In the genomic region with DNA sequence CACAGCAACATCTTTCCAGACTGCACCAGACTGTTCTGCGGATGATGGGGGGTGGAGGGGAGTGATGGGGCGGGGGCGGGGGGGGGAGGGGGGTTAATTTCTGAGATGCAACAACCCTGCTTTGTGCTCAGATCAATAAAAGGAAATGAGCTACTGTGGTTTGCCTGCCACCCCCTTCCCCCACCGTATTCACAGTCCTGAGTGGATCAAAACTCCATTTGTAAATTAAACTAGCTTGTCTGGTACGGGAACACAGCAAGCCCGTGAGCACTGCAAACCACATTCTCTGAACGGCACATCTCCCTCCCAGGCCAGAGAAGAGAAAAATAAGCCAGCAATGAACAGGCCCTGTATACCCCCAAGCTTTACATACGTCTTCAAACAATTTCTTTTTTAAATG, we compare ENCODE assay signal across 16 mouse cellular contexts.
"Had no signal": no experiment of that assay in that cellular context is flagged by ENCODE, and none has a peak within 500 bp of the region (broad histone marks: within the 10 kb centered on the region; RNA-seq: fewer than 3 reads in every experiment).

No protein-coding gene starts in this region.

- ATAC-seq: liver, postnatal 0 days; midbrain, embryonic 13.5 days had no signal

- H3K4me3 ChIP-seq: limb, embryonic 12.5 days; liver, embryonic 13.5 days; lung, embryonic 15.5 days; megakaryocyte, embryonic 14.5 days; midbrain, embryonic 13.5 days; neural tube, embryonic 12.5 days had no signal

- H3K36me3 ChIP-seq: limb, embryonic 12.5 days; liver, embryonic 13.5 days; lung, embryonic 15.5 days; midbrain, embryonic 13.5 days; neural tube, embryonic 12.5 days had no signal

- H3K27ac ChIP-seq: limb, embryonic 12.5 days; liver, embryonic 13.5 days; lung, embryonic 15.5 days; macrophage; midbrain, embryonic 13.5 days; neural tube, embryonic 12.5 days had no signal

- DNase-seq: kidney, adult 18-20 months; kidney, postnatal 10 days; kidney, postnatal 4 days; liver; liver, embryonic 13.5 days; liver, postnatal 0 days; lung, postnatal 14 days; right cerebral cortex, adult 18-20 months; right cerebral cortex, postnatal 25 days; thymus, postnatal 36 days had no signal

- H3K9me3 ChIP-seq: limb, embryonic 12.5 days; liver, embryonic 13.5 days; lung, embryonic 15.5 days; megakaryocyte, embryonic 14.5 days; midbrain, embryonic 13.5 days; neural tube, embryonic 12.5 days had no signal

- H3K9ac ChIP-seq: limb, embryonic 12.5 days; liver, embryonic 13.5 days; liver, postnatal 0 days; lung, embryonic 15.5 days; midbrain, embryonic 13.5 days; neural tube, embryonic 12.5 days had no signal

- H3K27me3 ChIP-seq: limb, embryonic 12.5 days; liver, embryonic 13.5 days; lung, embryonic 15.5 days; midbrain, embryonic 13.5 days; neural tube, embryonic 12.5 days had no signal

- H3K4me2 ChIP-seq: limb, embryonic 12.5 days; liver, embryonic 13.5 days; lung, embryonic 15.5 days; midbrain, embryonic 13.5 days; neural tube, embryonic 12.5 days had no signal
